Mouse (Mus musculus) thymus, postnatal 4 days (tissue): ENCODE data around the gene Cep83.
A peak's percentile ranks its signal among the peaks of the same experiment; 100 is the strongest.

ENCODE experiments used
- DNase-seq: peaks from one replicate; pipeline ENCODE4 v3.0.0; 2021

Gene Cep83

GRCm38 (mm10) chr10:94827890-94828733, 139.7 kb downstream of the Cep83 start:
- DNase-seq: peak; percentile 59

- DNase-seq: no peak
Observed at GRCm38 (mm10) chr10:94828734-94829230, 140.3 kb downstream of the Cep83 start.

- peak; percentile 79 for DNase-seq
Observed at GRCm38 (mm10) chr10:94829407-94829806, 141.0 kb downstream of the Cep83 start.

- no peak for DNase-seq
Observed at GRCm38 (mm10) chr10:94835874-94836273, 147.4 kb downstream of the Cep83 start.
